Mouse (Mus musculus) frontal cortex, adult 2 months (tissue): Measurements from ENCODE around the gene Sstr5. TPM values are rescaled to one million over a fixed set of nuclear protein-coding genes. Genes with fewer than 3 reads are reported as not detected.

ENCODE experiments used
- polyA plus RNA-seq: library from polyadenylated mRNA; depleted of rRNA; stranded (reverse); fragments of >200 nt; gene quantifications from 2 replicates; pipeline ENCODE4 v1.2.3, GENCODE M21; 2012; rRNA removed

Gene Sstr5
- polyA plus RNA-seq, 1 experiment: 0.08 TPM

Other genes starting within 250 kb of the Sstr5 start
- 12.5 and 18.6 TPM in 2 replicates for gene Baiap3, start 240.9 kb downstream of the Sstr5 start, polyA plus RNA-seq
- 265 and 295 TPM in 2 replicates for gene Ube2i, start 222.7 kb downstream of the Sstr5 start, polyA plus RNA-seq
- not detected in 2 replicates for gene Prss34, start 198.9 kb downstream of the Sstr5 start, polyA plus RNA-seq
- not detected in 2 replicates for gene Prss28, start 188.6 kb downstream of the Sstr5 start, polyA plus RNA-seq
- not detected in 2 replicates for gene Prss29, start 178.6 kb downstream of the Sstr5 start, polyA plus RNA-seq
- gene Tpsab1, start 151.7 kb downstream of the Sstr5 start, polyA plus RNA-seq: not detected in 2 replicates
- not detected in 2 replicates for gene Tpsb2, start 131.0 kb downstream of the Sstr5 start, polyA plus RNA-seq
- gene Tpsg1, start 128.0 kb downstream of the Sstr5 start, polyA plus RNA-seq: not detected in 2 replicates
- 72.9 and 77.0 TPM in 2 replicates for gene Cacna1h, start 63.5 kb downstream of the Sstr5 start, polyA plus RNA-seq
- 0.61 and 1.1 TPM in 2 replicates for gene Tekt4, start 42.7 kb downstream of the Sstr5 start, polyA plus RNA-seq
- gene Sox8, start 73.4 kb upstream of the Sstr5 start, polyA plus RNA-seq: 41.2 and 43.2 TPM in 2 replicates
- gene Lmf1, start 81.8 kb upstream of the Sstr5 start, polyA plus RNA-seq: 17.1 and 18.3 TPM in 2 replicates
- gene Gng13, start 219.9 kb upstream of the Sstr5 start, polyA plus RNA-seq: 330 and 335 TPM in 2 replicates
- 2.5 and 2.9 TPM in 2 replicates for gene Chtf18, start 230.1 kb upstream of the Sstr5 start, polyA plus RNA-seq
- gene Rpusd1, start 230.4 kb upstream of the Sstr5 start, polyA plus RNA-seq: 98.8 and 117 TPM in 2 replicates
- 0.16 and 0.88 TPM in 2 replicates for gene Mslnl, start 238.8 kb upstream of the Sstr5 start, polyA plus RNA-seq